Mouse (Mus musculus): ENCODE measurements at regions not wholly inside any gene's neighbourhood (a gene's known extent, or its start where the extent isn't known, plus 50 kb on each side); places are given as distances from the start of the nearest gene placed in this dataset.
"Not testable (repeated sequence)": the region's sequence is repeated elsewhere in the genome, so short reads cannot be mapped to it uniquely, and the experiment has no call there.

DNA sequence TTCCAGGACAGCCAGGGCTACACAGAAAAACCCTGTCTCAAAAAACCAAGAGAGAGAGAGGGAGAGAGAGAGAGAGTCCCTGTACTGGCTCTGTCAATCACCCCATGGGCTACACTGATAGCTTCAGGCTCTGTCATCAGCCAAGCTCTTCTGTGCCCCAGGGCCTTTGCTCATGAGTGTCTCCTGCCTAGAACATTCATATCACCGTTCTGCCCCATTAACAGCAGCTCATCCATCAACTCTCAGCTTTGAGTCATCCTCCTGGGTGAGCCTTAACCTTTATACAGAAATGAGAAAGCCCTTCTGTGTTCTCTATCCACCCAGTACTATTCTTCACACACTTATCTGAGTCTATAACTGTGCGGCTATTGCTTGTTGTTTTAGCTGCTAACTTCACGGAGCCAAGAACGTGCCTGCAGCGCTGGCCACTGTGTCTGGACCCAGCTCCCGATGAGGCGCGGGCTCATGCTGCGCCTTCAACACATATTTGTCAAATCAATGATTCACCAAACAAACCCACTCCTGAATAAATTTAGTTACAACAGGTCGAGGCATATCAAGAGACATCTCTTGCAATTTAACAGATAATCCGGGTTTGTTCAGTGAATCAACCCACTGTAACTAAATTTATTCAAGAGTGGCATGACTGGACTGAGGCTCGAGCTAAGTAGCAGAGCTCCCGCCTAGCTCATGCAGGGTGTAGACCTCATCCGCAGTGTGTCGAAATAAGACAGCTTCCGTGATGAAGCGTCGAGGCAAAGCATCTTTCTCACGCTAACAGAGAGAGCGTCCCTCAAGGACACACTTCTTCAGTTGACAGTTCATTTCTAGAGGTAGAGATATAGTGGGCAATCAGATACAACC, 152.1 kb downstream of the Katnal1 start:
- DNase-seq (ENCODE audit: low read depth): no peak

- DNase-seq (ENCODE audit: low read depth): no peak
Measured at GRCm38 (mm10) chr5:148775232-148775631, 153.9 kb downstream of the Katnal1 start.

DNA sequence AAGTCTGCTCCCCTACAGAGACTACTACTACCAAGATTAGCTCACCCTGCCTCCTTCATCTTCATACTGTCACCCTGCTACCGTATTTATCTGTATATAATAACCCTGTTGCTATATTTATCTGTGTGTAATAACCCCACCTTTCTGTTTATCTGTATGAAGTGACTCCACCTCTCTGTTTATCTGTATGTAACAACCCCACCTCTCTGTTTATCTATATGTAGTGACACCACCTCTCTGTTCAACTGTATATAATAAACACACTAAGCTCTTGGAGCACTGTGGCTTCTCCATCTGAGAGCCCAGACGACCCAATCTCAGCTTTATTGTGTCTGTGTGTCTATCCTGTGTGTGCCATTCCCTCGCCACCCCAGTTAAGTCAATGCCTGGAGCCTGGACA, 154.7 kb downstream of the Katnal1 start:
- no peak for DNase-seq (ENCODE audit: low read depth)

DNA sequence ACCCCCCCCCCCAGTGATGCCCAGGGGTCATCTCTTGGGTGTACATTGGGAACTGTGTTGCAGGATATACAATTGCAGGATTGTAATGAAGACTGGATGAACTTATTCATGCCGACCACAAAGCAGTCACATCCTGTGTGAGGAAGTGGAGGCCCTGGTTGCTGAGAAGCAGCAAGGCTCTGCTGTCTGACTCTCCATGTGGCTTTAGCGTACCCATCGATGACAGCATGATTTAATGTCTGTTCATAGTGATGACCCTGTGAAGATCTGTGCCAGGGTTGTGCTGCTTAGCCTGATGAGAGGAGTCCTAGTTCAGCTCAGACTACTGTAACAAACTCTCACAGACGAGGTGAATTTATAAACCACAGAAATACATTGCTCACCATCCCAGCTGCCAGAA, 159.7 kb downstream of the Katnal1 start:
- DNase-seq (ENCODE audit: low read depth): no peak

DNA sequence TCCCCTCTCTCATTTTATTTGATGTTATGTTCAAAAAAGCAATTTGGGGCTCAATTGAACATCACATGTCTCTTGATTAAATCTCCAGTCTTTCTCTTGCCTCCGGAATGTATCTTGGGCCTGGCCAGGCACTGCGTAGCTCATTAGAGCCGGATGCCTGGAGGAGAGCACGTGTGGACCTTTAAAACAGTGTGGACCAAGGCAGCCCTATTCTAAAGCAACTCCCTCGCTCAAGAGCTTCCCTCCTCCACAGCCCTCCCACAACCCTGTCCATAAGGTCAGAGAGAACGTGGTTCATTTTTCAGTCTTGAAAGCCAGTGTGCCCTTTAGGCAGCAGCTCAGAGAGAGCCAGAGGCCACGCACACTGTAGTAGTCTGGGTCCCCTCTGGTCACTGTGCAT, 160.8 kb downstream of the Katnal1 start:
- DNase-seq (ENCODE audit: low read depth): no peak

- DNase-seq (ENCODE audit: low read depth): no peak
Measured at GRCm38 (mm10) chr5:148765993-148766392, 163.1 kb downstream of the Katnal1 start.

DNA sequence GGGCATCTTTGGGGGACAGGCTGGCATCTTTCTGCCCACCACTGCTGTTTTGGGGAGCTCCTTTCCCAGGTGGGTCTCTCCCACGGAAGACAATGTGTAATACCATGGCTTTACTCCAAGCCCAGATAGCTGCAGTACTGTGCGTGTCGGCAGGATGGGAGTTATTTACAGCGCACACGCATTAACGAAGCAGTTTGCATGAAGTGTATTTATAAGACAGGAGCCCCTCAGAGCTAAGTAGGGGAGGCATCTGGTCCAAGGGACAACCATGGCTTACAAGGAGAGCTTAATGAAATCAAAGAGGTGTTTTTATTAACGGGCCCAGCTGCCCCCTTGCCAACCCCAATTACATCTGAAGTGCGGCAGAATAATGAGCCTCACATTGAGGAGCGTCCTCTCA, 169.0 kb downstream of the Katnal1 start:
- DNase-seq (ENCODE audit: low read depth): no peak

GRCm38 (mm10) chr5:148758786-148759185, 170.3 kb downstream of the Katnal1 start:
- no peak for DNase-seq (ENCODE audit: low read depth)

- DNase-seq (ENCODE audit: low read depth): no peak
Measured at GRCm38 (mm10) chr5:148757715-148758114, 171.4 kb downstream of the Katnal1 start.

- no peak for DNase-seq (ENCODE audit: low read depth)
Measured at GRCm38 (mm10) chr5:148757236-148757635, 171.9 kb downstream of the Katnal1 start.

GRCm38 (mm10) chr5:148756246-148756930, 172.7 kb downstream of the Katnal1 start:
- no peak for DNase-seq (ENCODE audit: low read depth)

- DNase-seq (ENCODE audit: low read depth): no peak
Measured at GRCm38 (mm10) chr5:148755807-148756206, 173.3 kb downstream of the Katnal1 start.

DNA sequence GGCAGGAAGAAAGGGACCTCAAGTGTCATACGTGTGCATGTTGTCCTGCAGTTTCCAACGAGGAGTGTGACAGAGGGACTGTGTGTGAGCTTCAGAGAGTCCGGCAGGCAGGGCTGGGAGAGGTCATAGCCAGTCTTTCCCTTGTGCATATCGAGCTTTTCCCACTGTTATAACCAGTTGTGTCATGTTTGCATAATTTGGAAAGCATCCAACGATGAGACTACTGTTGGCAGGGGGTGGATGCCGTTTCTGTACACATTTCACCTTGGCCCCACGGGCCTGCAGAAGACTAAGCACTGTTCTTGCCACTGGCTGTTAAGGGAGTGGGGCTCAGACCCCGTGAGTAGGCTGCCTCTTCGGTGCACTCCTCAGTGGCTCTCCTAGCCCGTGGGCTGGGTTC, 174.2 kb downstream of the Katnal1 start:
- no peak for DNase-seq (ENCODE audit: low read depth)

- no peak for DNase-seq (ENCODE audit: low read depth)
Measured at GRCm38 (mm10) chr5:148754363-148754762, 174.8 kb downstream of the Katnal1 start.

DNA sequence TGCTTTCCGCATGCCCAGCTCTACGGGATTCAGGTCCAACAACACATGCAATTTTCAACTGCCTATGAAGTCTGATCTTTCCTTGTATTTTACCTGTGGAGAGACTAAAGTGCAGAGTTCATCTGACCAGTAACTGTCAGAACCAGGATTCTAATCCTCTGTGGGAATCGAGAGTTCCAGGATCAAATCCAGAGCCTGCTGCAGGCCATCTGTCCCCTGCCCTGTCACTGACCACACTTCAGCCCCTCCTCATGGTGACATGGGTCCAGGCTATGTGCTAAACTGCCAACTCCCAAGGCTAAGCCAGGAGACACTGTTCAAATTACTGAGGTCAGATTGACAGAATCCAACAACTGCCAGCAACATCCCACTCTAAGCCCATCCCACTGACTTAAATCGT, 175.7 kb downstream of the Katnal1 start:
- no peak for DNase-seq (ENCODE audit: low read depth)

- DNase-seq (ENCODE audit: low read depth): no peak
Measured at GRCm38 (mm10) chr5:148751980-148752379, 177.1 kb downstream of the Katnal1 start.

- no peak for DNase-seq (ENCODE audit: low read depth)
Measured at GRCm38 (mm10) chr5:148750002-148750734, 179.0 kb downstream of the Katnal1 start.

DNA sequence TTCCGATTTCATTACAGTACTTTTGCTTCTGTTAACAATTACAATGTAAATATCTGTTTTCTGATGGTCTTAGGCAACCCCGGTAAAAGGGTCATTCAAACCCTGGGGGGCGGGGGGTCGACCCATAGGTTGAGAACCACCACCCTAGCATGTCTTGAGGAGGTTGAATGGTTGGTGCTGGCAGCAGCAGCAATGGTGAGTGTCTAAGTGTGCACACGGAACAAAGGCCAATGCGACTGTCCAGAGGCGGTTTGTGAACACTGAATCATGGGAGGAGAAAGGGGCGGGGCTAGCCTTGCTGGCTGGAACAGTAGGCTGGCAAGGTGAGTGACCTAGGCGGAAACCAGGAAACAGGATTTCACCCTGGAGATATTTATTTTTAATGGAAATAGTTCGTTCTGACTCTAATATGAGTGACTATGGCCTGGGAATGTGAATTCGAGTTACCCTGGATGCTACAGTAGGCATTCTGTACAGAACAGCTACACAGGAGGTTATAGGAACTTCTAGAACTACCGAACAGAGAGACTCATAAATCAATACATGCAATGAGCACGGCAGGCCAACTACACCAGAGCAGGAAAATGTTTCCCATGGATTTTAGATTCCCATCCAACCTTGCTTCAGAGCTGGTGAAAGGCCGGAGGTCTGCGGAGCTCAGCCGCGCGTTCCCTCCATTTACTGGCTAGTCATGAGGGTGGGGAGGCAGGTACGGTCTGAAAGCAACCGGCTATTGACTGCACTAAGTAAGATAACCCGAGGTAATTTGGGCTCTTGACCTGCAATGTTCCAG, 181.0 kb downstream of the Katnal1 start:
- DNase-seq (ENCODE audit: low read depth): no peak

GRCm38 (mm10) chr5:148747549-148747948, 181.6 kb downstream of the Katnal1 start:
- no peak for DNase-seq (ENCODE audit: low read depth)

DNA sequence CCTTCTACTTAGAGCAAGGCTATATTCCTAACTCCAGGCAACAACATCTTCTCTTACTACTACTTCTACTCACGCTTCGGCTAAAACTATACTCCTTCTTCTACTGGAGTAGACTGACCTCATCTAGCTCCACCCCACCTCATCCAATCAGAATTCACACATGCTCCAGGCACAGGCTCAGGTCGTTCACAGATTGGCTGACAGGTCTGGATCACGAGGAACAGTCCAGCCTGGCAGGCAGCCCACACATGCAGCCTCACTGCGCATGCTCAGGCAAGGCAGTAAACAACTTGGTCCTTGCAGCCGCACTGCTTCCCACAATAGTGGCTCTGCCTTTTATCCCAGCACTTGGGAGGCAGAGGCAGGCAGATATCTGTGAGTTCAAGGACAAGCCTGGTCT, 182.4 kb downstream of the Katnal1 start:
- DNase-seq (ENCODE audit: low read depth): not testable (repeated sequence)

- DNase-seq (ENCODE audit: low read depth): no peak
Measured at GRCm38 (mm10) chr5:148744676-148745391, 184.3 kb downstream of the Katnal1 start.

All from fibroblast of lung, adult 2 months (primary cell).